Mouse (Mus musculus) stomach, postnatal 0 days (tissue): Measurements from ENCODE around the gene Psmc5.
A peak's percentile ranks its signal among the peaks of the same experiment; 100 is the strongest.

ENCODE experiments used
- CTCF ChIP-seq: IDR thresholded peaks from 2 replicates; pipeline ENCODE4 v1.5.1; 2016; ENCODE audit warnings: antibody characterized with exemption, low read depth, mild to moderate bottlenecking, moderate library complexity
- EP300 ChIP-seq: optimal IDR thresholded peaks from 2 replicates; pipeline ENCODE3; 2016; ENCODE audit warnings: antibody characterized with exemption

GRCm38 (mm10) chr11:106216730-106217490, 39.0 kb upstream of the Psmc5 start, which contains the start of gene Ddx42:
- TF ChIP-seq CTCF (no peak), EP300 (peak; percentile 43)
